Mouse (Mus musculus) adrenal gland, adult 10 weeks (tissue): ENCODE measurements around the gene Tspan1. TPM values are rescaled to one million over a fixed set of nuclear protein-coding genes. Genes with fewer than 3 reads are reported as not detected.

ENCODE experiments used
- polyA plus RNA-seq: library from polyadenylated mRNA; stranded (reverse); fragments of 350-450 nt; fragmentation: Illumina TruSeq; extraction: RNeasy Lipid Tissue Mini Kit (QIAGEN cat#74804); gene quantifications from one replicate; pipeline ENCODE4 v1.2.3, GENCODE M21; 2014; ENCODE audit warnings: low read depth, low replicate concordance

Gene Tspan1
- polyA plus RNA-seq, result not detected

DNA sequence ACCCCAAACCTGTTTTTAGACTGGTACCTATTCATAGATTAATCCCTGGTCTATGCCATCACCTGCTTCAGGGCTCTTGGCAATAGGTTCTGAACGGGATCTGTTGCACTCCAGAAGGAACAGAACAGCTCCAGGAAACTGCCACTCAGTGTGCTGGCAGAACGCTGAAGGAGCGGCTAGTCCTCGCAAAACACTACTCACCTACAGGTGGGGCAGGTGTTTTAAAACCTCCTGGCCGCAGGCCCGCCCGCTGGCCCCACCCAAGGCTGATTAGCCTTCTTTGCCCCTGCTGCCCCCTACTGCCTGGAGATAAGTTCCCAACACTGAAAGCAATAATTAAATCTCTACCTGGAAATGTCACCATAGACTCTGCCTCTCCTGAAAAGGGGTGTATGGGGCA is at the start of gene Tspan1:
Gene Tspan1, minus strand, starts transcription at position 198 of the 400 bp plus-strand sequence.

DNA sequence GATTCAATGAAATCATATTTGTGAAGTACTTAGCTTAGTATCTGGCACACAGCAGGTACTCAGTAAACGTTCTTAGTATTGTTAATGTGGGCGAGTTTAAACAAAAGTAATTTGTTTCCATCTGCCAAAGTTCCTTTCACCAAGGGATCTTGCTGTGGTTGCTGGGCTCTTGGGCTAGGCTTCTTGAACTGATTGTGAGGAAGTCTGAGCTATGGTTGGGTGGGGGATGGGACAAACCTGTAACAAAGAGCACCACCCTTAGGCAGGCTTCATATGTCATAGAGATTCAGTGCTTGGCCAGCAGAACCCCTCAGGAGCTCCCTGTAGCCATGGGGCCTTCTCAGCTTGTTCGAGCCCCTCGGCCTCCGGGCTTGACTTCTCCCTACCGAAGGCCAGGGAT is 5.7 kb upstream of the Tspan1 start, which contains the start of the genes 1700042G07Rik and Gm49337:
Gene 1700042G07Rik, plus strand, starts transcription at position 301 of the 400 bp plus-strand sequence.
Gene Gm49337, plus strand, starts transcription at position 313 of the 400 bp plus-strand sequence.

DNA sequence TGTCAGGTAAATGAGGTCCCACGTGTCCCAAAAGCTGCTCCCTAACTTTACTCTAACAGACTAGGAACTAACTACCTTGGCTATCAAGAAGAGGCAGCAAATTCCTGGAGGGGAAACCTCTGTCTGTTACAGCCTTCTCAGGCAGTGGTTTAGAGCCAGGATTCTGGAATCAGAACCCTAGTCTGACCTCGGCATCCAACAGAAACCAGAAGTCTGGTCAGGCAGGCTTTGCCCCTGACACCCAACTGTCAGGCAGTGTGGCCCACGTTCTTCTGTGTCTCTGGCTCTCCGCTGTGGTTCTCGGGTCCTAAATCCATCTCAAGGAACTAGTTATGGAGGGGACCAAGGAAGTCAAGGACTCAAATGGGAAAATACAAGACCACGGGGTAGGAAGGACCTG is 16.2 kb downstream of the Tspan1 start, which contains the start of gene Lurap1:
Gene Lurap1, minus strand, starts transcription at position 101 of the 400 bp plus-strand sequence.

DNA sequence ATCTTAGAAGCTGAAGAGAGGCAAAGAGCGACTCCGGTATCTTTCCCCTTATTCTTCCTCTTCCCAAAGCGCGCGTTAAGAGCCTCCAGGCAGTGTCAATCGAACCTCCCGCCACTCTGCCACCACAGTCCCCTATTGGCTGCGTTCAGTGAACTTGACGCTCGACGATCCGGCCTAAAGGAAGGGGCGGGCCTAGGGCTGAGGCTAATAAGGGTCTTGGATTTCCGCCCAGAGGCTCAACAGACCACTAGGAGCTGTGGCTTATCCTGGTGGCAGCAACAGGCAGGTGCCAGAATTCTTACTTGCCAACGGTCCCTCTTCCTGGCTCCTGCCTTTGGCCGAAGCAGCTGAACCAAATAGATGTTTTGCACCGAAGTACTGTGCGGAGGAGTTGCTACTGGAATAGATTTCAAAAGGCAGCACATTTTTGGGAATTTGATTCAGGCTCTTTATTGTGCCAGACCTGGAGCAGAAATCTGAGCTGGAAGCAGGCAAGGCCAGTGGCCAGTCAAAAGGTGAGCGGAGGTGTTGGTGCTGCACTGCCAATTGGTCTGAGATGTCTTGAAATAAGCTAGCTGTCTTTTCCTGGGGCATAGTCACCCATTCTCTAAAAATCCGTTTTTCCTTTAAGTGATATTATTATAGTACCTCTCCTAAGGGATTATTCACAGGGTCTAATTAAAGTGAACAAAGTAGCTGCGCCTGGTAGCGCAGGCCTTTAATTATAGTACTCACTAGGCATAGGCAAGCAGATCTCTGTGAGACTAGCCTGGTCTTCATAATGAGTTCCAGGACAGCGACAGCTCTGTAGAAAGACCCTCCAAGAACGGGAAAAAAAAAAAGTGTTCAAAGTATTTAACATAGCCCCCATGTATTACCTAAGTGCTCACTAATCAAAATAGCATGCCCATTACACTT is 43.5 kb downstream of the Tspan1 start, which contains the start of the genes Rad54l and Pomgnt1:
Gene Rad54l, minus strand, starts transcription at position 89 of the 918 bp plus-strand sequence.
Gene Pomgnt1, plus strand, starts transcription at position 239 of the 918 bp plus-strand sequence.

Other genes starting within 250 kb of the Tspan1 start
- not detected for gene Dmbx1, start 227.7 kb downstream of the Tspan1 start, polyA plus RNA-seq
- gene Faah, start 149.7 kb downstream of the Tspan1 start, polyA plus RNA-seq, result 0.52 TPM
- gene Nsun4, start 113.7 kb downstream of the Tspan1 start, polyA plus RNA-seq, result 18.1 TPM
- gene Uqcrh, start 92.5 kb downstream of the Tspan1 start, polyA plus RNA-seq, result 287 TPM
- 6.2 TPM for gene Lrrc41, start 92.3 kb downstream of the Tspan1 start, polyA plus RNA-seq
- gene Rad54l, start 43.9 kb downstream of the Tspan1 start, polyA plus RNA-seq, result 0.64 TPM
- 10.8 TPM for gene Pomgnt1, start 43.8 kb downstream of the Tspan1 start, polyA plus RNA-seq
- gene Lurap1, start 16.3 kb downstream of the Tspan1 start, polyA plus RNA-seq, result 4.3 TPM
- gene 1700042G07Rik, start 5.8 kb upstream of the Tspan1 start, polyA plus RNA-seq, result not detected
- gene Gm49337, start 5.8 kb upstream of the Tspan1 start, polyA plus RNA-seq, result 6.3 TPM
- 37.9 TPM for gene Pik3r3, start 54.0 kb upstream of the Tspan1 start, polyA plus RNA-seq